Mouse (Mus musculus) lung, postnatal 0 days (tissue): ENCODE results near the gene Hlx. TPM values are rescaled to one million over a fixed set of nuclear protein-coding genes. Genes with fewer than 3 reads are reported as not detected.

Experiments
- ATAC-seq: fragments of 200-750 bp; cut with Nextera tagmentation; 2 replicates; pipeline ENCODE4 v1.8.0; 2017; ENCODE audit warnings: moderate library complexity
- DNase-seq: peaks from one replicate; pipeline ENCODE4 v3.0.0-alpha.2; 2016; ENCODE audit warnings: low spot score
- H3K27ac ChIP-seq: fragments of 300-500 bp; sonication (generic); 2 replicates; pipeline ENCODE4 v1.5.1; 2014; ENCODE audit warnings: antibody characterized with exemption, mild to moderate bottlenecking, low read length, mixed read lengths
- H3K27me3 ChIP-seq: fragments of 300-500 bp; sonication (generic); replicated peaks from 2 replicates; pipeline ENCODE4 v1.6.1; 2014; ENCODE audit warnings: low read length, mixed read lengths; ENCODE audit not compliant: insufficient read depth
- H3K36me3 ChIP-seq: fragments of 300-500 bp; sonication (generic); 2 replicates; pipeline ENCODE4 v1.6.1; 2014; ENCODE audit warnings: low read length, mixed read lengths; ENCODE audit not compliant: insufficient read depth
- H3K4me1 ChIP-seq: fragments of 300-500 bp; sonication (generic); 2 replicates; pipeline ENCODE4 v1.6.1; 2014; ENCODE audit warnings: antibody characterized with exemption, low read depth, low read length, mixed read lengths; ENCODE audit not compliant: insufficient read depth
- H3K4me2 ChIP-seq: fragments of 300-500 bp; sonication (generic); replicated peaks from 2 replicates; pipeline ENCODE4 v1.6.1; 2014; ENCODE audit warnings: low read depth, mild to moderate bottlenecking, low read length, moderate library complexity, mixed read lengths
- H3K4me3 ChIP-seq: fragments of 300-500 bp; sonication (generic); 2 replicates; pipeline ENCODE4 v1.5.1; 2014; ENCODE audit warnings: low read depth, low read length
- H3K9ac ChIP-seq: fragments of 300-500 bp; sonication (generic); replicated peaks from 2 replicates; pipeline ENCODE4 v1.6.1; 2014; ENCODE audit warnings: low read depth, mild to moderate bottlenecking
- H3K9me3 ChIP-seq: fragments of 300-500 bp; sonication (generic); 2 replicates; pipeline ENCODE4 v1.6.1; 2016; ENCODE audit warnings: low read length, mixed read lengths
- CTCF ChIP-seq: IDR thresholded peaks from 2 replicates; pipeline ENCODE4 v1.5.1; 2016; ENCODE audit warnings: antibody characterized with exemption, mild to moderate bottlenecking
- EP300 ChIP-seq: IDR thresholded peaks from 2 replicates; pipeline ENCODE4 v1.6.1; 2016; ENCODE audit warnings: antibody characterized with exemption, mild to moderate bottlenecking, control low read depth
- WGBS: fragments of 180-500 bp; shearing (Covaris S2); extraction: QIAGEN DNeasy Blood & Tissue Kit; methylation state at CpG from one replicate; pipeline ENCODE4 v1.1.7; 2014; 5-methylcytosine and 5-hydroxymethylcytosine counted together
- polyA plus RNA-seq: library from polyadenylated mRNA; unstranded; fragments of >200 nt; fragmentation: Nextera tagmentation; extraction: Ambion mirVana; gene quantifications from 2 replicates; pipeline ENCODE4 v1.2.1, GENCODE M21; 2015

Hlx gene
- polyA plus RNA-seq, 1 experiment from 2014 or later, result 34.2 TPM

DNA sequence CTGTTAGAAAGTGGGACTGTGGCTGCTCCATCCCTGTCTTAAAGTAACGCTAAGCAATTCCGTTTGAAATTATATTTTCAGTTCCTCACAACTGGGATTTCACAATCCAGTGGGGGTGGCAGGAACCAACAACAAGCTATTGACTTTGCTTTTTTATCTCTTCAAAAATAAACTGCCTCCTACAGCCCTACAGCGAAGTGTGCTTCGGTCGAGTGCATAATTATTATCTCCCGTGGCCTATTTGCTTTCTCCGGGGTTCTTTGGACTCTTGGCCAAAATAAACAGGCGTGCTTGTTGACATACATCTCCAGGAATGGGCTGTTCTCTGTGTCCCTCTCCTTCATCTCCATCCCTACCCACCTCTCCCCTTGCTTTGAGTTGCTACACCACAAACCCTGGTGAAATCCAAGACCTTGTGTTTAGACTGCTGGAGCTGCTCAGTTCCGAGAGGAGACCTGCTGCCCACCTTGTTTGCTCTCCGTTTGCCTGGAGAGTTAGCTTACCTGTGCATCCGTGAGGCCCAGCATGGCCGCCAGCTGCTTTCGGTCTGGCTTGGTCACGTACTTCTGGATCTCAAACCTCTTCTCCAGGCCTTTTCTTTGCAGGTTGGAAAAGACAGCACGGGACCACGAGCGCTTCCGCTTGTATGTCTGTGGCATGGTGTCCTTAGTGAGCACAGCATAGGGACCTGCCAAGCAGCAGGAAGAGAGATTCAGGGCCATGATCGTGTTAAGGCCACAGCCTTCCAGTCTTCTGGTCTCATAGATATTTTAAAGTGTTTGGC, 2.9 kb downstream of the Hlx start:
- peaks cover 11% of the 10 kb centered on the region; the same call in 1 of the 2 replicates for H3K4me1 ChIP-seq
- H3K4me3 ChIP-seq, result peak overlapping the region; percentile 78
- H3K27ac ChIP-seq, result peak overlapping the region; percentile 49
- no peaks in the 10 kb centered on the region for H3K9me3 ChIP-seq
- TF ChIP-seq EP300, result no peak
- TF ChIP-seq CTCF, result no peak
- H3K36me3 ChIP-seq, result peaks cover 12% of the 10 kb centered on the region; the same call in 1 of the 2 replicates
- peaks cover 25% of the 10 kb centered on the region for H3K27me3 ChIP-seq
- DNase-seq, result peak; percentile 48
- H3K9ac ChIP-seq, result peak overlapping the region; percentile 83
- peak overlapping the region; percentile 78 for H3K4me2 ChIP-seq
- ATAC-seq, result no peak
- WGBS, result 14% methylated on average over 19 of the region's 19 CpGs

DNA sequence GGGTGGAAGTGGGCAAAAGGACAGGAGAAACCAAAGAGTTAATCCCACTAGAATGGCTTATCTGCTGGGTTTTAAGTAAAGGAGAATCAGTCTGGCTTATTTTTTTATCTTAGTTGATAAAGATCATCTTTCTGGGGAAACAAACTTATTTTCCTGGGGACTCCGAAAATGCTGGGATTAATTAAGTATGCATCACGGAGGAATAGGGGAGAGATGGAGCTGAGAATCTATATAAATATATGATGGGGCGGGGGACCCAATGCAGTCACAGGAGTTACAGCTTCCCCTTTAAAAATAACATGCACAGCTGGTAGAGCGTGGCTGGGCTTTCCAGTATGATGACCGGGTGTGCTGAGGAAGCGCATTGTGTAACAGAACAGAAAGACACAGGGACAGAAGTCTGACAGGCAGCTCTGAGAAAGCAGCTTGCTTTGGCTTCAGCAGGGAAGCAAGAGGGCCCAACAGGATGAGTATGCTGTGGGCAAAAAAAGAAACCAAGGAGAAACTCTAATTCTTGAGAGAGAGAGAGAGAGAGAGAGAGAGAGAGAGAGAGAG, 3.8 kb downstream of the Hlx start:
- Histone ChIP-seq H3K27ac (0 out of 2 replicates have a peak overlapping the region, but pooled peaks have one; percentile 49), H3K4me2 (peak overlapping the region; percentile 78), H3K9ac (no peak overlapping the region), H3K36me3 (peaks cover 12% of the 10 kb centered on the region; the same call in 1 of the 2 replicates), H3K27me3 (peaks cover 25% of the 10 kb centered on the region), H3K4me3 (peak overlapping the region; percentile 78), H3K9me3 (no peaks in the 10 kb centered on the region), H3K4me1 (peaks cover 11% of the 10 kb centered on the region; the same call in 1 of the 2 replicates)
- 21% methylated on average over 6 of the region's 6 CpGs for WGBS
- peak; percentile 78 for DNase-seq
- TF ChIP-seq CTCF, result no peak
- TF ChIP-seq EP300, result no peak
- no peak for ATAC-seq

DNA sequence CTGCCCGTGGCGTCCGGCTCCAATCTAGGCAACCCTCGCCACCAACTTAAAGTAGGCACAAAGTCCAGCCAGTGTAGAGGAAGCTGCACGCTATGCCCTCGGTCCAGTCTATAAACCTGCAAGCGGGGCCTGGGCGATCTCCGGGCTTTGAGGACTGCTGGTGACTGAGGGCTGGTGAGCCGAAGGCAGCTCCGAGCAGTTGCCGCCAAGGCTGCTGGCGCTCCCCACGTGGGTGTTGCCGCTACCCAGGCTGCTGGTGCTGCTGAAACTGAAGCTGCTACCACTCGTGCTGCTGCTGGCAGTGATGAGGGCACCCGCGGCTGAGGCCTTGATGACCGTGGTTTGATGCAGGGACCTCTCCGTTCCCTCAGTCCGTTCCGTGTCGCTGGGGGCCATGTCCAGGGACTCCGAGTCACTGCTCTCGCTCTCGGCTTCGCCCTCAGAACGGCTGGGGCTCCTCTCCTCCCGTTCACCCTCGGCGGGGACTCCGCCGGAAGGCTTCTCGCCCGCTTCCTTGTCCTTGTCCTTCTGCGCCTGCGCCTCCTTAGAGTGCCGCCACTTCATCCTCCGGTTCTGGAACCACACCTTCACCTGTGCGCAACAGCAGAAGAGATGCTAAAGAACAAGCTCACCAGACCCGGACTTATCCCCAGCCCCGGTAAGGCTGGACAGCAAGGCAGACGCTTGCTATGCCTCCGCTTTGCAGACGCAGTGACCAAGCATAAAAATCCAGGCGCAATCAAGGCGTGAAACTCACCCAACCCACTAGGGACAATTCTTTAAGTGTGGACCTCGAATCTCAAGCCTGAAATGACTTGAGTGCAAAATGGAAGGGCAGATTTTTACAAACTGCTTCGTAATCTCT, 4.8 kb downstream of the Hlx start:
- 39% methylated on average over 48 of the region's 49 CpGs for WGBS
- peak overlapping the region; percentile 78 for H3K4me2 ChIP-seq
- H3K36me3 ChIP-seq, result peaks cover 12% of the 10 kb centered on the region; the same call in 1 of the 2 replicates
- DNase-seq (no peak), ATAC-seq (no peak)
- peak overlapping the region; percentile 78 for H3K4me3 ChIP-seq
- H3K27me3 ChIP-seq, result peaks cover 21% of the 10 kb centered on the region
- H3K9ac ChIP-seq, result no peak overlapping the region
- no peak for TF ChIP-seq EP300
- H3K9me3 ChIP-seq, result no peaks in the 10 kb centered on the region
- no peak overlapping the region for H3K27ac ChIP-seq
- peaks cover 8% of the 10 kb centered on the region; the same call in 1 of the 2 replicates for H3K4me1 ChIP-seq

DNA sequence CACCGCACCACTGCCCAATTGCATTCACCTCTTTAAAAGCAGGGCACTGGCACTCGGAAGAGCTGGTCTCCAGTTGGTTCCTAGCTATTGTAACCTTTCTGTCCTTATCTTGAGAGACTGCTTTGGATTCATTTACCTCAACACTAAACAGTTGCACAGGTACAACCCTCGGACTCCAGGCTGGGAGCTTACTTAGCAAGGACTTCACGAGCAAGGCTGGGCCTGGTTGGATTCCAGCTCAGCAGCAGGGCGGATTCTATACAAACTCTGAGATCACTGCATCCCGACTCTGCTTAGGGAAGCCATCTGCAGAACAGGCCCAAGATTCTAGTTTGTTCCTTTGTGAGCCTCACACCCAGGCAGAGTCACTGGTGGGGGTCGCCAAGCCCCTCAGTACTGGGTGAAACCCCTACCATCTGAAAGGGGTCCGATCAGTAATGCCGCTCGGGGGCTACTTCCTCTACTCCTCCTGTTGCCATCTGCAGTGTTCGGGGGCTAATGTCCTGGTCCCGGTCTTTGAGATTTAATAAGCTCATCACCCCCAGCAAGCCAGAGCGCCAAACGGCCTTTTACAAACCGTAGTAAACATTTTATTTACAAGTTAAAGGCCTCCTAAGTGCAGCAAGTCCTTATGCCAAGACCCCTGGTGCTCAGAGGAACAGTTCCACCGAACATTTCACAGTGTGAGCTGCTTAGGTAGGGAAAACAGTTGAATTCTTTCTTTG, 5.7 kb downstream of the Hlx start:
- Histone ChIP-seq H3K27me3 (peaks cover 24% of the 10 kb centered on the region), H3K9me3 (no peaks in the 10 kb centered on the region), H3K27ac (no peak overlapping the region), H3K4me3 (peak overlapping the region; percentile 78; the same call in 1 of the 2 replicates), H3K4me2 (peak overlapping the region; percentile 78), H3K9ac (no peak overlapping the region), H3K4me1 (peaks cover 8% of the 10 kb centered on the region; the same call in 1 of the 2 replicates), H3K36me3 (peaks cover 12% of the 10 kb centered on the region; the same call in 1 of the 2 replicates)
- ATAC-seq, result no peak
- TF ChIP-seq CTCF (no peak), EP300 (no peak)
- no peak for DNase-seq
- WGBS, result 50% methylated on average over 16 of the region's 16 CpGs

DNA sequence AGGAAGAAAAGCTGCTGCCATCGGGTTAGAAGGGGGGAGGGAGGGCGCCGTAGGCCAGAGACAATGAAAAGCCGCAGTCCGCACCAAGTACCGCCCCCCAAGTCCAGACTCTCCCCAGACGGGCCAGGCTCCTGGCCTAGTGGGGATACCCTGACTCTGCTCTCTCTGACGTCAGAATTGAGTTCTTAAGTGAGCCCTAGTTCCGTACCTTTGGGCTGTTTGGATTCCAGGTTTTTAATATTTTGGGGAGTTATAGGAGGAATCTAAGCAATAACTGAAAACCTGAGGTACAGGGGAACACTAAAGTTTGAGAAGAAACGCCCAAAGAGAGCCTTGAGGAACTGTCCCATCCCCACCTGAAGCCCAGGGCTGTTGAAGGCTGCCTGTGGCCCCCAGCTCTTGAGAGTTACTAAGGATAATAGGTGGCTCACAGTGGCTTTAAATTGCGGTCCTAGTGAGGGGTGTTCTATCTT, 7.1 kb downstream of the Hlx start:
- H3K27me3 ChIP-seq, result peaks cover 38% of the 10 kb centered on the region
- TF ChIP-seq EP300 (no peak), CTCF (no peak)
- H3K27ac ChIP-seq, result no peak overlapping the region
- ATAC-seq, result no peak
- no peak for DNase-seq
- peaks cover 8% of the 10 kb centered on the region; the same call in 1 of the 2 replicates for H3K4me1 ChIP-seq
- H3K9me3 ChIP-seq, result no peaks in the 10 kb centered on the region
- no peak overlapping the region for H3K9ac ChIP-seq
- 58% methylated on average over 11 of the region's 11 CpGs for WGBS
- H3K4me2 ChIP-seq, result no peak overlapping the region
- H3K4me3 ChIP-seq, result no peak overlapping the region
- peaks cover 12% of the 10 kb centered on the region; the same call in 1 of the 2 replicates for H3K36me3 ChIP-seq
